Mouse (Mus musculus) urinary bladder, adult 18-20 months (tissue): ENCODE measurements around the gene Elf1.

Experiments used
- DNase-seq, 2 experiments: peaks; one replicate each; pipeline ENCODE4 v3.0.0; 2022; ENCODE audit warnings: low spot score in 2 of 2, mixed read lengths in 2 of 2

Gene Elf1

GRCm38 (mm10) chr14:79573482-79574191 is 92.6 kb downstream of the Elf1 start:
- no peak for DNase-seq

- no peak for DNase-seq
These were observed 93.4 kb downstream of the Elf1 start for GRCm38 (mm10) chr14:79574361-79574760.

GRCm38 (mm10) chr14:79583526-79584245 is 102.7 kb downstream of the Elf1 start:
- no peak for DNase-seq

GRCm38 (mm10) chr14:79586499-79587138 is 105.6 kb downstream of the Elf1 start:
- DNase-seq: no peak

GRCm38 (mm10) chr14:79587139-79587851 is 106.3 kb downstream of the Elf1 start, which contains the start of gene Sugt1:
Sugt1 (plus strand) TSS chr14:79587691.
- DNase-seq: peak; percentile 94

DNA sequence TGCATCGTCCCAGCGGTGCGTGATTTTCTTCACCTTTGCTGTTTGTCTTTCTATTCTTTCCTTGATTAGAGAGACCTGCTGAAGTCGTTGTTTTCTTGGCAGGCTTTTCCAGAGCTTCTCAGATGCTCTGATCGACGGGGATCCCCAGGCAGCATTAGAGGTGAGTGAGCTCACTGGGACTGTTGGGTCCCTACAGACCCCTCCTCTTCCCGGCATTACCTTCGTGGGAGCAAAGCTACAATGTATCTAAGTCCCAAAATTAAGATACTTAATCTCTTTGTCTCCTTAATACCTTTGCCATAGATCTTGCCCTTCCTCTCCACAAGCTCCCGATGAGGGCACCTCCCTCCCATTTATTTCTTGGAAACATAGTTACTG is 106.8 kb downstream of the Elf1 start:
- DNase-seq: no peak

- no peak for DNase-seq
These were observed 107.5 kb downstream of the Elf1 start for GRCm38 (mm10) chr14:79588534-79588951.

DNA sequence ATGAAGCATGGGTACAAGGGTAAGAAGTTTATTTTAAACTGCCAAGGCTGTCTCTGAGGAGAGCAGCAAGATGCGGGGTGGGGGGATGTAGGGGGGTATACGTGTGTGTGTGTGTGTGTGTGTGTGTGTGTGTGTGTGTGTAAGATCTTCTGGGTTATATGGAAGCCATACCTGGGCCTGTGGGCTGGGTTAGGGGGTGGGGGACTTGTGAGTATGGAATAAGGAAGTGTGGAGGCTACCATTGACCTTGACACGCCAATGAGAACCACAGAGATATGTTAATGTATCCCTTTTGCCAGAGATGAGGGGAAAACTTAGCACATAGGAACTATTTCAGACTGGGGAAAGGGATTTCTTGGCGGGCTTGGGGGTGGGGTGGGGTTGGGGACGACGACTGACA is 108.4 kb downstream of the Elf1 start:
- DNase-seq: no peak

- no peak for DNase-seq
These were observed 109.9 kb downstream of the Elf1 start for GRCm38 (mm10) chr14:79590916-79591315.

GRCm38 (mm10) chr14:79591611-79592010 is 110.6 kb downstream of the Elf1 start:
- no peak for DNase-seq

GRCm38 (mm10) chr14:79594069-79594468 is 113.1 kb downstream of the Elf1 start:
- no peak for DNase-seq

GRCm38 (mm10) chr14:79596602-79597001 is 115.6 kb downstream of the Elf1 start:
- peak in 1 of 2 experiments; percentile 22 for DNase-seq

DNA sequence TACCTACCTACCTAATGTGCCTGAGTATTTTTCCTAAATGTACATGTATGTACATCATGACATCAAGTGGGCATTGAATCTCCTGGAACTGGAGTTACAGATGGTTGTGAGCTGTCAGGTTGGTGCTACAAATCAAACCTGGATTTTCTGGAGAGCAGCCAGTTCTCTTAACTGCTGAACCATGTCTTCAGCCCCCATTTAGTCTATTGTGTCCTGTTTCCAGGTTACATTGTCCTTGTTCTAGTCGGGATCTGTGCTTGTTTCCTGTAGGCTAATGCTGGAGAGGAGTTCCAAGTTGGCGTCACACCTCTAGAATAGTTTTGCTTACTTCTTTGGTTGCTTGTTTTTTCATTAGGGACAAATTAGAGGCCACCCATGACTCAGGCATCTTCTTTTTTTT is 124.9 kb downstream of the Elf1 start:
- no peak for DNase-seq

DNA sequence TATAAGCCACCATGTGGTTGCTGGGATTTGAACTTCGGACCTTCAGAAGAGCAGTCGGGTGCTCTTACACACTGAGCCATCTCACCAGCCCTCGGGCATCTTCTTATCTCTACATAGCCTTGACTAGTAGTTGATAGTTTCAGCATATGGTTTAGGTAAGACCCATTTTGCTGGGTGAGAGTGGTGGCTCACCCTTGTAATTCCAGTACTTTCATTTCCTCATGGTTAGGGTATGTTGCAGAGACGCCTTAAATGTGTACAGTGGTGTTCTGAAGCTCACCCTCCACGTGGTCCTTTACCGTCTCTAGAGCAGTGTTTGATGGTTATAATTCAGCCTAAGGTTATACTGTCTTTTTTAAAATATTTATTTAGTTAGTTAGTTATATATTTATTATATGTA is 125.4 kb downstream of the Elf1 start:
- no peak for DNase-seq

GRCm38 (mm10) chr14:79606867-79607266 is 125.9 kb downstream of the Elf1 start:
- DNase-seq: no peak

GRCm38 (mm10) chr14:79607352-79607751 is 126.4 kb downstream of the Elf1 start:
- no peak for DNase-seq

GRCm38 (mm10) chr14:79608286-79608685 is 127.3 kb downstream of the Elf1 start:
- no peak for DNase-seq

DNA sequence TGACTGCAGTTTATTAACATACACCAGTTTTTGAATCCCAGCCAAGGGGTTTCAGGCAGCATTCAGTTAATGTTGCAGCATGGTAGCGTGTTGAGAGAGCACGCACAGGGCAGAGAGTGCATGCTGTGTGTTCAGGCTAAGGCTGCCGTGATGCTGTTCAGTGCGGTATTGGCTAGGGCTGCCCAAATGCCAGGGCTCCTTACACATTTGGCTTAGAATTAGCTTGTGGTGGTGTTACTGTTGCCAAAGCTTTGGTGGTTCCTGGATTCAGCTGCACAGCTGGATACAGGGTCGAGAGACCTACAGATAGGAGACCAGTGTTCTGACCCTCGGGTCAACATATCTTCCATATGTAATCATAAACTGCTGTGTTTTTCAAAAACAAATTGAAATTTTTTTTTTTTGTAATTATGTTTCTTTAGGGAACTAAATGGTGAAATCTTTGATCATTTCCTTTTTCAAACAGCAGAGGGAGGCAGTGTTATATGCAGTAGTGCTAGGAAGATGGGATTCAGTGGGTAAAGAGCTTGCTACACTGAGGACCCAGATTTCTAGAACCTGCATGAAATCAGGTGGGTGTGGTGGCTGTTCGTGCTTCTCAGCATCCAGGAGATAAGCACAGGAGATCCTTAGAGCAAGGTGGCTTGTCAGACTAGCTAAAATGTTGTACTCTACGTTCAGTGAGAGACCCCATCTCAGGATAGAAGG is 136.3 kb downstream of the Elf1 start:
- no peak for DNase-seq

GRCm38 (mm10) chr14:79619802-79620201 is 138.8 kb downstream of the Elf1 start:
- DNase-seq: no peak

- no peak for DNase-seq
These were observed 140.1 kb downstream of the Elf1 start for GRCm38 (mm10) chr14:79621143-79621542.
